25 mouse cellular contexts compared by ENCODE assay signal in genomic region chr13:20723326-20724120, GRCm38 (mm10).
DNase-seq lines count a peak whose midpoint lies in the region; ATAC-seq and TF ChIP-seq lines count a peak whose summit lies in the region.
"Had no signal": no experiment of that assay in that cellular context is flagged by ENCODE, and none has a peak within 500 bp of the region (broad histone marks: within the 10 kb centered on the region; RNA-seq: fewer than 3 reads in every experiment).

No protein-coding gene starts in this region.

- no peaks in the 10 kb centered on the region for H3K27me3 ChIP-seq in forebrain, embryonic 14.5 days (replicated peaks; ENCODE audit: control insufficient read depth, insufficient read depth, low read length)
- no peaks in the 10 kb centered on the region for H3K27me3 ChIP-seq in forebrain, embryonic 15.5 days
- H3K27me3 ChIP-seq in forebrain, postnatal 0 days (ENCODE audit: insufficient read depth, low read length): no peaks in the 10 kb centered on the region
- no peaks in the 10 kb centered on the region for H3K27me3 ChIP-seq in forebrain, embryonic 10.5 days (ENCODE audit: poor library complexity, severe bottlenecking)
- H3K27me3 ChIP-seq: CH12.LX; embryonic facial prominence, embryonic 13.5 days; embryonic facial prominence, embryonic 15.5 days had no signal

- H3K9me3 ChIP-seq in forebrain, embryonic 14.5 days (replicated peaks; ENCODE audit: control insufficient read depth, low read length): no peaks in the 10 kb centered on the region
- no peaks in the 10 kb centered on the region for H3K9me3 ChIP-seq in forebrain, embryonic 15.5 days
- no peaks in the 10 kb centered on the region for H3K9me3 ChIP-seq in forebrain, postnatal 0 days (ENCODE audit: low read length)
- H3K9me3 ChIP-seq in forebrain, embryonic 10.5 days: no peaks in the 10 kb centered on the region
- H3K9me3 ChIP-seq: embryonic facial prominence, embryonic 13.5 days; embryonic facial prominence, embryonic 15.5 days; G1E had no signal

- no peak overlapping the region for H3K4me2 ChIP-seq in forebrain, embryonic 14.5 days (ENCODE audit: low read length)
- H3K4me2 ChIP-seq in forebrain, embryonic 15.5 days (replicated peaks): no peak overlapping the region
- no peak overlapping the region for H3K4me2 ChIP-seq in forebrain, postnatal 0 days (ENCODE audit: low read depth)
- H3K4me2 ChIP-seq: embryonic facial prominence, embryonic 13.5 days; embryonic facial prominence, embryonic 15.5 days had no signal

- H3K4me1 ChIP-seq in forebrain, embryonic 14.5 days (ENCODE audit: control insufficient read depth, insufficient read depth, low read length): no peaks in the 10 kb centered on the region
- H3K4me1 ChIP-seq in forebrain, embryonic 15.5 days: 0 out of 2 replicates have a peak, but pooled peaks cover 3% of the 10 kb centered on the region
- no peaks in the 10 kb centered on the region for H3K4me1 ChIP-seq in forebrain, postnatal 0 days (ENCODE audit: insufficient read depth)
- H3K4me1 ChIP-seq in forebrain, embryonic 10.5 days: no peaks in the 10 kb centered on the region
- H3K4me1 ChIP-seq: embryonic facial prominence, embryonic 13.5 days; embryonic facial prominence, embryonic 15.5 days had no signal

- no peak for TF ChIP-seq CTCF in forebrain, postnatal 0 days (IDR thresholded peaks at IDR 0.05; ENCODE audit: low read depth)
- no peak for TF ChIP-seq CTCF in layer of hippocampus, adult 2 months (conservative IDR thresholded peaks at IDR 0.05)

- no peak for ATAC-seq in forebrain, embryonic 14.5 days
- ATAC-seq in forebrain, embryonic 15.5 days (replicated peaks): no peak
- ATAC-seq in forebrain, postnatal 0 days: peak; percentile 79
- ATAC-seq: CD4-positive, CD25-positive, alpha-beta regulatory T cell, adult 4 months had no signal

- 90% methylated on average over 3 of the region's 3 CpGs for WGBS in forebrain, embryonic 14.5 days
- WGBS in forebrain, embryonic 15.5 days: 78% methylated on average over 3 of the region's 3 CpGs
- 55% methylated on average over 3 of the region's 3 CpGs for WGBS in forebrain, postnatal 0 days
- WGBS in forebrain, embryonic 10.5 days: 86% methylated on average over 3 of the region's 3 CpGs

- H3K27ac ChIP-seq in forebrain, embryonic 14.5 days (ENCODE audit: low read depth, low read length): no peak overlapping the region
- no peak overlapping the region for H3K27ac ChIP-seq in forebrain, embryonic 15.5 days (replicated peaks)
- no peak overlapping the region for H3K27ac ChIP-seq in forebrain, postnatal 0 days (ENCODE audit: low read depth, low read length)
- H3K27ac ChIP-seq in forebrain, embryonic 10.5 days: no peak overlapping the region
- no peak overlapping the region for H3K27ac ChIP-seq in layer of hippocampus, adult 2 months
- H3K27ac ChIP-seq: embryonic facial prominence, embryonic 13.5 days; embryonic facial prominence, embryonic 15.5 days; gastrocnemius, adult 2 months had no signal

- H3K4me3 ChIP-seq in forebrain, embryonic 14.5 days (ENCODE audit: low read depth, low read length): no peak overlapping the region
- no peak overlapping the region for H3K4me3 ChIP-seq in forebrain, embryonic 15.5 days
- no peak overlapping the region for H3K4me3 ChIP-seq in forebrain, postnatal 0 days (ENCODE audit: low read depth, low read length)
- no peak overlapping the region for H3K4me3 ChIP-seq in forebrain, embryonic 10.5 days
- no peak overlapping the region for H3K4me3 ChIP-seq in layer of hippocampus, adult 2 months
- H3K4me3 ChIP-seq: embryonic facial prominence, embryonic 13.5 days; embryonic facial prominence, embryonic 15.5 days; erythroblast, embryonic 14.5 days; gastrocnemius, adult 2 months had no signal

- H3K9ac ChIP-seq in forebrain, embryonic 14.5 days (ENCODE audit: low read length): no peak overlapping the region
- H3K9ac ChIP-seq in forebrain, embryonic 15.5 days (replicated peaks): no peak overlapping the region
- no peak overlapping the region for H3K9ac ChIP-seq in forebrain, postnatal 0 days
- H3K9ac ChIP-seq: embryonic facial prominence, embryonic 13.5 days; embryonic facial prominence, embryonic 15.5 days had no signal

- no peaks in the 10 kb centered on the region for H3K36me3 ChIP-seq in forebrain, embryonic 14.5 days (ENCODE audit: control insufficient read depth, insufficient read depth, low read length)
- no peaks in the 10 kb centered on the region for H3K36me3 ChIP-seq in forebrain, embryonic 15.5 days
- no peaks in the 10 kb centered on the region for H3K36me3 ChIP-seq in forebrain, postnatal 0 days (ENCODE audit: insufficient read depth)
- no peaks in the 10 kb centered on the region for H3K36me3 ChIP-seq in forebrain, embryonic 10.5 days (replicated peaks)
- H3K36me3 ChIP-seq: embryonic facial prominence, embryonic 13.5 days; embryonic facial prominence, embryonic 15.5 days; G1E had no signal

- DNase-seq in cerebellum, postnatal 10 days: peak; percentile 63 to 68
- DNase-seq in cerebellum, adult 9-10 months: no peak
- DNase-seq in forebrain, embryonic 14.5 days (ENCODE audit: low spot score): peak; percentile 4
- DNase-seq in forebrain, postnatal 0 days: peak; percentile 52
- DNase-seq in forebrain, embryonic 10.5 days (ENCODE audit: extremely low spot score, low spot score): no peak
- DNase-seq in brain, adult 2 months (ENCODE audit: low read depth, low spot score): peak; percentile 11
- no peak for DNase-seq in layer of hippocampus, adult 2 months (ENCODE audit: low spot score in 2 of 2)
- DNase-seq: adrenal gland, adult 2 months; adrenal gland, postnatal 10 days; adrenal gland, postnatal 25 days; B cell, adult 2 months; cerebellum, adult 11 months; cerebellum, adult 18-20 months; cerebellum, adult 8-10 months; cerebellum, postnatal 25 days; embryo, embryonic 11 days; gastrocnemius, adult 2 months; gastrocnemius, postnatal 10 days had no signal

Comparison
In these comparisons a context has a peak if more than half of its experiments do, and no peak if none do; other contexts are left out.
1. DNase-seq: peak in cerebellum, postnatal 10 days (2 of 2), forebrain, embryonic 14.5 days (single experiment), forebrain, postnatal 0 days (single experiment) and brain, adult 2 months (single experiment); none in cerebellum, adult 9-10 months (single experiment), forebrain, embryonic 10.5 days (single experiment) and layer of hippocampus, adult 2 months (0 of 2).